Mouse (Mus musculus) urinary bladder, postnatal 10 days (tissue): Measurements from ENCODE around the gene Catsperd.
A peak's percentile ranks its signal among the peaks of the same experiment; 100 is the strongest.
"Not testable (repeated sequence)": the region's sequence is repeated elsewhere in the genome, so short reads cannot be mapped to it uniquely, and the experiment has no call there.

Experiments used
- DNase-seq: peaks from one replicate; pipeline ENCODE4 v3.0.0; 2022; ENCODE audit warnings: low spot score

The Catsperd gene

DNA sequence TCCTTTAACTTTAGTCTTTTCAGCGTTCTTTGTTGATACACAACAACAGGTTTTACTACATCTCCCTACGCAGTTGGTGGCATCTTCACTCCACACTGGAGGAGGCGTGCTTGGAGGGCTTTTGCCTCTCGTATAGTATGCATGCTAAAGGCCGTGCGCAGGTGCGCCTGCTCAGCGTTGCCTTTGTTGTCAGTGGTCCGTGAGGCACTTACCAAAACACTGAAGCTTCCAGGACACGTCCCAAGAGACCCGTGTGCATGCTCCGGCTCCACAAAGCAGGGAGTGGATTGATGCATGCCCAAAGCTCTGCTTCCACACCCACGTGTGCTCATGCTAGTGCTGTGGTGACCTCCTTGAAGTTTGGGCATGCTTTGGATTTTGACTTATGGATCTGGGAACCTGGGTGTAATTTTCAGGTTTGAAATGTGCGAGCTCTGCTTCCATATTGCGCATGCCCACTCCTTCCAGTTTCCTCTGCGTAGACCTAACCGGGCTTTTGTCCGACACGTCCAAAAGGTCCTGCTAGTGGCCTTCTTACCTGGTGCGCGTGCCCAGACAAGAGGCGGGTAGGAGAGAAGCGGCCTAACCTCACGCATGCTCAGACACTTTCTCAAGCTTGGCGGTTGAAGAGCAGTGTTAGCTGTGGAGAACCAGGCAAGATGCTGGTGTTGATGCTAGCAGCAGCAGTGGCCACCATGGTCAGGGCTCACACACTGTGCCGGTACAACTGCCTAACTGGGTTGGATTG is at the start of gene Catsperd:
Gene Catsperd (plus strand): TSS at position 614 of the 748 bp plus-strand sequence.
- no peak for DNase-seq

DNA sequence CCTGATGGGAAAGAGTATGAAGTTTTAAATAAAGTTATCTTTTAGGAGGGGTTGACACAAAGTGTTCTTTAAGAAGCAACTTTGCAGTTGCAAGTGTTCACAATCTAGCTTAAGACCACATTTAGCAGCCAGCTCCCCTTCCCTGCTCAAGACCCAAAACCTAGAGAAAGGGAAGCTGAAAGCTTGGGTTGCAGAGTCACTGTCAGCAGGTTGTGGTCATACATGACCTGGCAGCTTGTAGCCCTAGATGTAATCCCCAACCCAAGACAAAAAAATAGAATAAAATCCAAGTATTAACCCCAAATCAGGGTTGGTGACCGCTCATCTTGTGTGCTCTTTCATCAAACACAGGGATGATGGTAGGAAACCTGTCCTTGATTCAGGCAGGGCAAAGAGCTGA is 44.9 kb upstream of the Catsperd start:
- no peak for DNase-seq

DNA sequence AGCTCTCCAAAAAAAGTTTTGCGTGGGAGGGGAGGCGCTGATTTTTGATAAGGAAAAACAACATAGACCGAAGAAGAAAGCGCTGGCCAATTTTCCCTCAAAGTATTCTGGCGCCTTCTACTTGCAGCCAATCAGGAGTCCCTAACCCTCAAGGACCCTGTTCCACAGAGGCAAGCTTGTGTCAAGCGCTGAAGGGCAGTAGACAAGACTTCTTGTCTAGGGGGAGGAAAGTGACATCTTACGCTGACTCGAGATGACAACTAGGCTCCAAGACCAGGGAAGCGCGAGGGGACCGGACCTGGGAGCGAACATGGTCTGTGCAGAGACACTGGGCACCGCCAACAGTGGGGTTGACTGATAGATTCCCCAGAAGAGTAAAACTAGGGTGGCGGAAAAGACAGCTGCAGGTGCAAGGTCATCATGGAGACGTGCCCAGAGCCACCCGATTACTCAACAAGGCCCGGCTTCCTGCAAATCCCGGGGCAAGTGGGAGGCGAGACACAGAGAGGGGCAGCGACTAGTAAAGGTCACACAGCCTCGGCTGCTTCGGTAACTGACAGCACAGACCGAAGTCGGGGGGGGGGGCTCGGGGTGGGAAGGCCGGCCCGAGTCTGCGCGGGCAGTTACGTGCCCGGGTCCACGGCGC is 44.2 kb upstream of the Catsperd start:
- no peak for DNase-seq

DNA sequence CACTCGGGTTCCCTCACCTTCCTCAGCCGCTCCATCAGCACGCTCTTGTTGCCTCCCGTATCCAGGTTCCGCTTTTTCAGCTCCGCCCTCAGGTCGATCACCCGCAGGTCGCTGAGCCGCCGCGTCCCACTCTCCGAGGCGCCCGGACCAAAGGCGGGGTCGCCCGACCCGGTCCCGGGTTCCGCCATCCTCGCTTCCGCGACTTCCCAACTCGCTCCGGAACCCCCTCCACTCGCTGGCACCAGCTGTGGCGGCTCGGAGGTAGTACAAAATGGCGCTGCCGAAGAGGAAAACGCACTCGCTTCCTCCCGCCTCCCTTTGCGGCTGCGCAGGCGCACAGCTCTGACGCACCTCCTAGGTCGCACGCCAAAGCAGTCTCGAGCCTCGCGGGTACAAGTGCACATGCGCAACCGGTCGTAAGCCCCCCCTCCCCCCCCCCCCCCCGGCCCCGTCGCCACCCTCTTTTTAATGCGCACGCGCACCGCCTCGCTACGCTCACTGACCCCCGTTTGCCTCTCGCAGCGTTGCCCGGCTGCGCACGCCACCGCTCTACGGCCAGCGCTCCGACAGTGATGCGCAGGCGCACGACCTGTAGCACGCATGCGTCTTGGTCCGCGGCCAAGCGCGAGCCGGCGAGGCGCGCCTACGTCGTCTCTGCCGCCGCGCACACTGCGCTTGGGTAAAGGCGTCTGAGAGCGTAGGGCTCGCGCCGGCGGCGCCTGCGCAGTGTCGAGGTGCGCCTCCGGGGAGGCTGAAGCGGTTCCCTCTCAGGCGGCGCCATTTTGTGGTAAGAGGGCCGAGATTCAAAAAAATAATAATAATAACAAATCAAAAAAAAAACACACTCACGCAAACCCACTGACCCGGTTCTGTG is 43.4 kb upstream of the Catsperd start, which contains the start of the genes Safb2 and Safb:
Gene Safb2 (minus strand): TSS at position 329 of the 874 bp plus-strand sequence.
Gene Safb (plus strand): TSS at position 569 of the 874 bp plus-strand sequence.
- DNase-seq: peak; percentile 96

DNA sequence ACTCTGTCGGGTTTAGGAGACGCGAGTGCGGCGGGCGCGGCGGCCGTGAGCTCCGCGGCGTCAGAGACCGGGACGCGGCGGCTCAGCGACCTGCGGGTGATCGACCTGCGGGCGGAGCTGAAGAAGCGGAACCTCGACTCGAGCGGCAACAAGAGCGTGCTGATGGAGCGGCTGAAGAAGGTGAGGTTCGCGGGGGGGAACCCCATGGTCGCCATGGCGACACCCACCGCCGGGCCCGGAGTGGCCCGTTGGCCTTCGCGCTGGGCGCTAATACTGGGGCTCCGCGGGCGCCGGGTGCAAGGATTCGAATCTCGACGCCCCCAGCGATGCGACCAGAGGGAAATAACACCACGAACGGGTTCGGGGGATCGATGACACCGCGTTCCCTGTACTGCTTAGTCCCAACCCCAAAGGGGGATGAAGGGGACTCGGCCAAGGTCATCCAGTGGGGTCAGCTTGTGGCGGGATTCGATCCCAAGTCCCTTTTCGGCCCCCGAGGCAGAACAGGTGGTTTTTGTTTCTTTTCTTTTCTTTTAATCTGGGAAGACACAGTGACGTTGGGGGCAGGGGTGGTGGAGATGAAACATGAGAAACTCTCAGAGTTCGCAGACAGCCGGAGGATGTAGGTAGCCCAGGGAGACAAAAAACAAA is 42.6 kb upstream of the Catsperd start:
- DNase-seq: no peak

DNA sequence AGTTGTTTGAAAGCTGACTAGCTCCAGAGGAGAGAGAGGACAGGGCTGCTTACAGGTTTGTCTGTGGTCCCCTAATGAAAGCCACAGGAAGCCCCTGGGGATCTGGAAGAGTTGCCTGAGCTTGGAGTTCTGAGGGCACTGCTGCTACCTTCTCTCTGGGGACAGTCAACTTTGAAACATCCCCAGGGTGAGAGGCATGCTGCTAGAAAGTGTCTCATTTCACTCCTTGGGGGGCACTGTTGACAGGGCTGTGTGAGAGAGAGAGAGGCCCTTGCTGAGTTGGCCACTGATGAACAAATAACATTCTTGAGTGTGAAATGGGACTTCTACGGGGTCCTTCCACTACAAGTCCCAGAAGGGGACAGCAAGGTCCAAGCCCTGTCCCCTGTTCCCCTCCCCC is 40.2 kb upstream of the Catsperd start:
- DNase-seq: no peak

DNA sequence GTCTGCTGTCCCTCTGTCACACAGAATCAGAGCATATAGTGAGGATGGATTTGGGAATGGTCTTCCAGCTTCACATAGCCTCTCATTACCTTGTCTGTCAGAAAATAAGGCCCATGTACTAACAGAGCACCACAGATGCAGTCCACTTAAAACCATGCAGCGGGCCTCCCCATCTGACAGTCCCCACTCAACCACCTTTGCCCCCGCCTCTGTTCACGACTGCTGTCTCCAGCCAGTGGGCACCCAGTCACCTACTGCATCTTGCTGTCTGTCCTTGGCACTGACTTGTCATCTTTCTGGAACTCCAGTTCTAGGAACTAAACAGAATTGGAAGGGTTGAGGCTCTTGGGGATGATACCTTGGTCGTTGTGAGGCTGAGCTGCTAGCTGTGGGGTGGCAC is 39.0 kb upstream of the Catsperd start:
- DNase-seq: no peak

DNA sequence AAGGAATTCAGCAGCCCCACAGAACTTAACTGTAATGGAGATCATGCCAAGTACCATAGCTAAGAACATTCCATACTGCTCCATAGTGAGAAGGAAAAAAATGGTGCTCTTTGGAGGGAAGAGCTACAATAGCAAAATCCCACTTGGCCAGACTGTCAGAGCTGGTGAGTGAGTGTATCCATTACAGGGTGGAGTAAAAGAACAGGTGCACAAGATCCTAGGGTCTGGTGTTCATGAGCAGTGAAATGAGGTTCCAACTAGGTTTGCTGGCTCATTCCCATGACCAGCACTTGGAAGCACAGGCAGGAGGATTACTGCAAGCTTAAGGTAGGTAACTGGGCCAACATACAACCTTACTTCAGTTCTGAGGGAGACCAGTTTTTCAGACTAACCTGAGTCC is 35.4 kb upstream of the Catsperd start:
- no peak for DNase-seq

DNA sequence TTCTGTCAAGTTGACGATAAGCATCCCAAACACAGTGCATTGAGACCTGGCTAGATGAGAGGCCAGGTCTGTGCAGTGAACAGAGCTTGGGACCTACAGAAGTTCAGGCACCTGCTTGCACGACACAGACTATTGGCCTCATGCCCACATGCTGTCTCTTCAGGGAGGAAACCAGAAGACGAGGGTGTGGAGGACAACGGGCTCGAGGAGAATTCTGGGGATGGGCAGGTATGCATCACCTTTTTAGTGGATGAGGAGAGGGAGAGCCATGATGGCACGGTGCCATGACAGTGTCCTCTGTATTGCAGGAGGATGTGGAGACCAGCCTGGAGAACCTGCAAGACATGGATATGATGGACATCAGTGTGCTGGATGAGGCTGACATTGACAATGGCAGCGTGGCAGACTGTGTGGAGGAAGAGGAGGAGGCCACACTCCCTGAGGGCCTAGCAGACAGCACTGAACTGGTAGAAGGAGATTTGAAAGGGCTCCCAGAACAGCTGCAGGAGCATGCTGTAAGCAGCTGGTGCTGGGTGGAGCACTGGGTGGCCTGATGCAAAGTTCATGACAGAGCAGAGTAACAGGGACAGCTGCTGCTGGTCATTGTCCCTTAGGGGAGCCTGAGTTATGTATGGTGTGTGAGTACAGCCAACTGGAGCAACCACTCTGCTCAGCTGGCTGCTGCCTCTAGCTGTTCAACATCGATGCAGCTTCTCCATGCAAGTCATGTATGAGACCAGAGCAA is 34.2 kb upstream of the Catsperd start:
- no peak for DNase-seq

DNA sequence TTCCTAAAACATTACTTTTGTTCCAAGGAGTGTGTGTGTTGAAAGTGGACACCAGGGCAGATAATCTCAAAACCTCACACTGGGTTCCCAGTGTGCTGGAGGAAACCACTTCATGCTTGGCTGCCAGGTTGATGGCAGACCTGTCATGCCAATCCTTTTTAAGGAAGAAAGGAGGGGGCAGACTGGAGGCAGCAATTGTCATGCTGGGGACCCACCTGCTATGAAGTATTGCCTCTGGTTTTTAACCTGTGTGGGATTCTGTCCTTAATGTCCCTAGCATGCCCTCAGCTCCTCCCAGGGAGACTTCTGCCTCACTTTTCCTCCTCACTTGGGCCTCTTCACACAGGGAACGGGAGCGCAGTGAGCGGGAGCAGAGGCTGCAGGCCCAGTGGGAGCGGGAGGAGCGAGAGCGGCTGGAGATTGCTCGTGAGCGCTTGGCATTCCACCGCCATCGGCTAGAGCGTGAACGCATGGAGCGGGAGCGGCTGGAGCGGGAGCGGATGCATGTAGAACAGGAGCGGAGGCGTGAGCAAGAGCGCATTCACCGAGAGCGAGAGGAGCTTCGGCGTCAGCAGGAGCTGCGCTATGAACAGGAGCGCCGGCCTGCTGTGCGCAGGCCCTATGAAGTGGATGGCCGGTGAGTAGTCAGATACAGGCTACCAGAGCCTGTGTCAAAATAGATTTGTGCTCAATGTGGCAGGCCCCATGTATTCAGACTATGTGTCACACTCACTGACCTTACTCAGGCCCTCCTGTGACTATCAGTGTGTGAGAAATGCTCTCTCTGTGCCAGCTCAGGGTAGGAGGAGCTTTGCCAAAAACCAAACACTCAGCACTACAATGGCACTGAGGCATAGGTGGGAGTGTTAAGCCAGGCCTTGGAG is 24.5 kb upstream of the Catsperd start:
- no peak for DNase-seq

DNA sequence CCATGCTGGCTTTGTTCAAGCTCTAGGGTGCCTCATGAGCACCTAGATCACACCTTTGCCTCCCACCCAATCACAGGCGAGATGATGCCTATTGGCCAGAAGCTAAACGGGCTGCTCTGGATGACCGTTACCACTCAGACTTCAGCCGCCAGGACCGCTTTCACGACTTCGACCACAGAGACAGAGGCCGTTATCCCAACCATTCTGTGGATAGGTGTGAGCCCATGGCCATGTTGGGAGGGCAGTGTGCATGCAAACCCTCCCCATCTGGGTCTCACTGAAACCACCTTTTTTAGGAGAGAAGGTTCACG is 23.9 kb upstream of the Catsperd start:
- DNase-seq: no peak

DNA sequence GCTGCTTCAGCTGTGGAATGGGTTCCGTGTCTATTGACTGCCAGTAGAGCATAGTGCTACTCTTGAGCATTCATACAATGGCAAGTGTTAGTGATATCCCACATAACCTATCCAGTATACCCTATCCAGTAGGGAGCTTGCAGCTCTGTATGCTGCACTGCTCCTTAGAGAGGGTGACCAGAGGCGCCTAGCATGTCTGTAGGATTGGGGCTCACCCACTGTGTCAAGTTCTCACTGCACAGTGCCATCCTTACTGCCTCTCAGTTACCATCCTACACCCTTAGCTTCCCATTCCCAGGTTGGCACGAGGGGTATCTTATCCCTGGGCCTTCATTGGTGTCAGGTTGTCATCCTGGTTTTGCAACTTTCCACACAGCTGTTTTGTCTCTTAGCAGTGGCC is 23.5 kb upstream of the Catsperd start:
- DNase-seq: no peak

DNA sequence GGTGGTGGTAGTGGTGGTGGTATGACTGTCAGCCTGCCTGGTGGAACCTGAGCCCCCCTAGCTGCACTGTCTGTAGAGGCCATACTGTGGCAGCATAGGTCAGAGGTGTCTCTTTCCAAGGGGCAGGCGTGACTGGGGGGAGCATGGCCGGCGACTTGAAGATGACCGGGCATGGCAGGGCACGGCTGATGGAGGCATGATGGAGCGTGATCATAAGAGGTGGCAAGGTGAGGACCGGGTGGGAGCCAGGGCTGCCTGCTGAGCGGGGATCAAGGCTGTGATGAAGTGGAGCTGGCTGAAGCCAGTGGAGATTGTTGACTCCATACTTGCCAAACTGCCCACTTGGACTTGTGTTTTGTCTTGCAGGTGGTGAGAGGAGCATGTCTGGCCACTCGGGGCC is 22.5 kb upstream of the Catsperd start:
- no peak for DNase-seq

DNA sequence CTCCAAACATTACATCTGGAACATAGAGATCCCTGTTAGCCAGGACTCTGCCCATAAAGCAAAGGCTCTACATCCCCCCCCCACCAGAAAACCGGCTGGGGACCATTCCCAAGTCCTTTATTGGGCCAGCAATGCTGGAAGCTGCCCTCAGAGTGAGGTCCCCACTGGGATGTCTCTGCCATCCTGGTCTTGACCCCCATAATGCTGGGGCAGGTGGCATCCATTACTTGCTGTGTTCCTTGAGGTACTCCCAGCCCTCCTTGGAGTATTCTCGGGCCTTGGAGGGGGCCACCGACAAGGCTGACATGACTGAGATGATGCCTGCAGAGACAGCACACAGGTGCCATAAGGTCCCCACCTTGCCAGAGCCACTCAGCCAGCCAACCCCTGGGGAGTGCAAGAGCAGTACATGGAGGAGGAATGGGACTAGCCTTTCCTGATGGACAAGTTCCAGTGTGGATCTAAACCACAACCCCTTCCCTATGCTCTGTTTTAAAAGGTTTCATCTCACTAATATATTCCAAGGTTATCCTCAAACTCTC is 20.4 kb upstream of the Catsperd start:
- DNase-seq: no peak

DNA sequence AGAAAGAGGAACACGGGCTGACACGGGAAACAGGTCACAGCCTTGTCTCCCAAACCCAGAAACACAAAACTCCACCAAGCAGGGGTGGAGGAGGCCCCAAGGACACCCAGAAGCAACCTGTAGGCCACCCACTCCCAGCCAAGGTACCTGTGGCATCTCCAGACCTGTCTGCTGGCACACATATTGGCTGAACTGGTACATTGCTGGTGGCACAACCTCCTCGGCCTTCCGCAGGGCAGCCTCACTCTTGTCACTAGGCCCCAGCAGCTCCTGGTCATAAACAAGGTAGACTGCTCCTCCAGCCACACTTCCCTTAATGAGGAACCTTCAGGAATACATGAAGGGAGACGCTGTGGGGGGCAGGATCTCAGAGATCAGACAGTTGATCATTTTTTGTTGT is 19.2 kb upstream of the Catsperd start:
- DNase-seq: no peak

DNA sequence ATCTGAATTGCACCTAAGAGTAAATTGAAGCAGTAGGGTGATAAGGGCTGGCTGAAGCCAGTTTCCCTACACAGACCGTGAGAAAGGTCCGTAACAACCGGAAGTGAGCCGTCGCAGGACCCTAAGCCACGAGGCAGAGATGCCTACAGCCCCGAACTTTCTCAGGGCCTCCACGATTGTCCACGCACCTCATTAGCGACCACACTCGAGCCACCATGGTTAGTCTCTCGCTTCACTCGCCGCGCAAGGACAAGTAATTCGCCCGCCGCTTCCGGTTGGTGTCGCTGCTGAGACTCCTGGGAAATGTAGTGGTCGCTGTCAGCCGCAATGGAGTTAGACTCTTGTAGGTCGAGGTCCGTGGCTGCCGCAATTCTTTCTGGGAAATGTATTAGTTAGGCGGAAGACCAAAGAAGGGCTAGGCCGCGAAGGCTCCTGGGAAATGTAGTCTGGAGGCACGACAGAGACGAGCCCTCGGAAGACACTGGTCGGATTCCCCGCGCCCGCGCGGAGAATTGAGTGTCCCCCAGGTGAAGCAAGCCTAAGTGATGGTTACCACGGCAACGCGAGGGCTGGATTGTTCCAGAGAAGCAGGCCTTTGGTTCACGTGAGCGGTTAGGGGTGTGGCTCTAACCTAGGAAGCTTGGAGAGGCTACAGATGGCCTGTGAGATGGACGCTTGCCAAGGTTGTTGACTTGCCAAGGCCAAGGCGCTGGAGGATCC is 18.3 kb upstream of the Catsperd start, which contains the start of gene 2410015M20Rik:
Gene 2410015M20Rik (minus strand): TSS at position 320 of the 720 bp plus-strand sequence.
- DNase-seq: peak; percentile 72

DNA sequence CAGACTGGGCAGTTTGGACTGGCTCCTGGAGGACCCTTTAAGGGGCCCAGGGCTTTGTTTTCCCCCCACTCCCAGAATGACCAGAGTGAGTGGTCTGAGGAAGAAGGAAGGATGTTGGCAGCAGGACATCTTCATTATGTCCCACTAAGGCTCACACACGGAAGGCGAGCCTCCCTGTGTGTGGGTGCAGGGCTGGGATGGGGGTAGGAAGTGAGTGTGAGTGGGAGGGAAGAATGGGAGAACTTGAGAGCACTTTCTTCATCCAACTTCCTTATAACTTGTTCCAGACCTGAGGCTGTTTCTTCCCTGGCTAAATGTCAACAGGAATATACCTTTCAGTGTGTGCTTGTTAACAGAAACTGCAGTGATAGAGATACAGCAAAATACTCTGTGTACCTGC is 16.6 kb upstream of the Catsperd start:
- DNase-seq: no peak

DNA sequence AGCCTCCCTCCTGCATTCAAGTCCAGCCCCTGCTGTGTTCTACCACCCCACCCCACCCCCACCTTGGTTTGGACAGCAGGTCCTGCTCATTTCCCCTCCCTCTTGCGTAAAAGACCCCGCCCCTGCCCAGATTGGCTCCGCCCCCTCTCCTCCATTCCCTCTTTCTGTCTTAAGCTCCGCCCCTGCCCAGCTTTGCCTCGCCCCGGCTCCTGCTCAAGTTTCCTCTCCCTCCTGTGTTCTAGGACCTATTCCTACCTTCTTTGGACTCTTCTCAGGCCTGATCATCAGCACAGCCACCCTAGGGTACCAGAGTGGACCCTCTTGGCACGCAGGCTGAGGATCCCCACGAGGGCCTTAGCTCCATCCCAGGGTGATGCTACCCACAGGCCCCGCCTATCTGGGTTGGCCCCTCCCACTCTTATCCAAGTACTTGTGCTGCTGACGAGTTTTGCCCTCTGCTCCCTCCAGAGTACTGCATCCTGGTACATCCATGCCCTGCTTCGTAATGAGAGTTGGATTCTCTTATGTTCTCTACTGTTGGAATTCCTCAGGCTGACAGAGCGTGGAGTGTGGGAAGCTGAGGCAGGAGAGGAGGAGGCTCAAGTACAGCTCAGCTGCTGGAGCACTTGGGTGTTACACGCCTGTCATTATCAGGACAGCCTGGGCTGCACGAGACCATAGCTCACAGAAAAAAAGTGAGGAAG is 15.9 kb upstream of the Catsperd start:
- DNase-seq: no peak

DNA sequence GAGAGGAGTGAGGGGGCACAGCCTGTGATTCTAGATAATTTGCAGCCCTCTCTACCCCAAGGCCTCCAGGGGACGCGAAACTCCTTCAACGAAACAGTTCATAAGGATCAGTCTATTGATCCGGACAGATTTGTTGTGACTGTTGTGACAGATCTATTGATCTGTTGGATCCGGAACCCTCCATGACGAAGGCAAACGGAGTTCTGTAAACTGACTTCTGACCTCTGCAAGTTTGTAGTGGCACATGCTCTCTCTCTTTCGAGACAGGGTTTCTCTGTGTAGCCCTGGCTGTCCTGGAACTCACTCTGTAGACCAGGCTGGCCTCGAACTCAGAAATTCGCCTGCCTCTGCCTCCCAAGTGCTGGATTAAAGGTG is 15.4 kb upstream of the Catsperd start:
- not testable (repeated sequence) for DNase-seq
